Comparison of ENCODE assay signal across 9 mouse cellular contexts in genomic region chr17:23187680-23188079, GRCm38 (mm10). TPM values are rescaled to one million over a fixed set of nuclear protein-coding genes. Genes with fewer than 3 reads are reported as not detected.
A peak's percentile ranks its signal among the peaks of the same experiment; 100 is the strongest.
DNase-seq lines count a peak whose midpoint lies in the region; ATAC-seq and TF ChIP-seq lines count a peak whose summit lies in the region.
"Had no signal": no experiment of that assay in that cellular context is flagged by ENCODE, and none has a peak within 500 bp of the region (broad histone marks: within the 10 kb centered on the region; RNA-seq: fewer than 3 reads in every experiment).

No protein-coding gene starts in this region.

- H3K9me3 ChIP-seq in intestine, embryonic 15.5 days = no peaks in the 10 kb centered on the region
- H3K9me3 ChIP-seq in lung, embryonic 14.5 days (ENCODE audit: low read depth, low read length) = no peaks in the 10 kb centered on the region
- no peaks in the 10 kb centered on the region for H3K9me3 ChIP-seq in midbrain, embryonic 13.5 days
- H3K9me3 ChIP-seq: heart, embryonic 13.5 days had no signal

- H3K4me2 ChIP-seq in intestine, embryonic 15.5 days (replicated peaks) = no peak overlapping the region
- H3K4me2 ChIP-seq in lung, embryonic 14.5 days = no peak overlapping the region
- H3K4me2 ChIP-seq in midbrain, embryonic 13.5 days (replicated peaks) = no peak overlapping the region
- H3K4me2 ChIP-seq: heart, embryonic 13.5 days had no signal

- ATAC-seq in intestine, embryonic 15.5 days = peak; percentile 58
- peak; percentile 44 for ATAC-seq in lung, embryonic 14.5 days (ENCODE audit: insufficient read depth)
- ATAC-seq in midbrain, embryonic 13.5 days = no peak

- no peak overlapping the region for H3K4me3 ChIP-seq in intestine, embryonic 15.5 days (replicated peaks)
- H3K4me3 ChIP-seq in lung, embryonic 14.5 days (ENCODE audit: low read depth, low read length) = no peak overlapping the region
- H3K4me3 ChIP-seq in midbrain, embryonic 13.5 days (replicated peaks) = no peak overlapping the region
- H3K4me3 ChIP-seq: heart, embryonic 13.5 days had no signal

- H3K27ac ChIP-seq in intestine, embryonic 15.5 days = no peak overlapping the region
- no peak overlapping the region for H3K27ac ChIP-seq in lung, embryonic 14.5 days (ENCODE audit: low read depth)
- no peak overlapping the region for H3K27ac ChIP-seq in midbrain, embryonic 13.5 days
- H3K27ac ChIP-seq: heart, embryonic 13.5 days had no signal

- no peak for TF ChIP-seq CTCF in lung, embryonic 14.5 days (IDR thresholded peaks at IDR 0.05; ENCODE audit: low read depth)

- WGBS in intestine, embryonic 15.5 days = 33% methylated on average over 2 of the region's 2 CpGs
- 18% methylated on average over 2 of the region's 2 CpGs for WGBS in lung, embryonic 14.5 days
- WGBS in midbrain, embryonic 13.5 days = 82% methylated on average over 2 of the region's 2 CpGs

- no peak overlapping the region for H3K9ac ChIP-seq in intestine, embryonic 15.5 days
- H3K9ac ChIP-seq in lung, embryonic 14.5 days = no peak overlapping the region
- no peak overlapping the region for H3K9ac ChIP-seq in midbrain, embryonic 13.5 days (replicated peaks)
- H3K9ac ChIP-seq: heart, embryonic 13.5 days had no signal

- intact Hi-C loops in left cerebral cortex, postnatal 25 days (cut with DNase I) = loop anchor here (5.0 kb wide), 1 partner anchor 320 kb away; the partner anchor contains the start of gene Zfp945

- no peaks in the 10 kb centered on the region; the same call in 1 of the 2 replicates for H3K36me3 ChIP-seq in intestine, embryonic 15.5 days
- H3K36me3 ChIP-seq in lung, embryonic 14.5 days (ENCODE audit: insufficient read depth) = peaks cover 22% of the 10 kb centered on the region
- H3K36me3 ChIP-seq in midbrain, embryonic 13.5 days = peaks cover 41% of the 10 kb centered on the region

- peak; percentile 2 for DNase-seq in gastrocnemius, adult 18-20 months (ENCODE audit: low spot score)
- DNase-seq in gastrocnemius, postnatal 25 days = no peak
- peak; percentile 46 for DNase-seq in 416B (ENCODE audit: low read depth)
- peak; percentile 71 for DNase-seq in lung, embryonic 14.5 days
- no peak for DNase-seq in left cerebral cortex, postnatal 25 days (ENCODE audit: low spot score in 2 of 2)
- no peak for DNase-seq in layer of hippocampus, adult 11-12 months (ENCODE audit: low spot score)

- no peaks in the 10 kb centered on the region for H3K27me3 ChIP-seq in intestine, embryonic 15.5 days (replicated peaks)
- H3K27me3 ChIP-seq in lung, embryonic 14.5 days (ENCODE audit: insufficient read depth, low read length) = no peaks in the 10 kb centered on the region
- H3K27me3 ChIP-seq in midbrain, embryonic 13.5 days = no peaks in the 10 kb centered on the region
- H3K27me3 ChIP-seq: heart, embryonic 13.5 days had no signal

- H3K4me1 ChIP-seq in intestine, embryonic 15.5 days (replicated peaks) = no peaks in the 10 kb centered on the region
- no peaks in the 10 kb centered on the region for H3K4me1 ChIP-seq in lung, embryonic 14.5 days (ENCODE audit: insufficient read depth)
- peaks cover 15% of the 10 kb centered on the region for H3K4me1 ChIP-seq in midbrain, embryonic 13.5 days (replicated peaks)

RNA-seq across cellular contexts. Expression of gene Zfp40, which starts 5.4 kb away (rescaled TPM):
- 1 to 10 TPM; 1.2 to 1.5 TPM for total RNA-seq in gastrocnemius, adult 18-20 months (2021)
- 1 to 10 TPM; 2.3 to 2.8 TPM for total RNA-seq in gastrocnemius, postnatal 25 days (2021)
- polyA plus RNA-seq in intestine, embryonic 15.5 days (2015; fragmentation: Nextera tagmentation; extraction: Ambion mirVana) = 7.2 and 8.3 TPM in 2 replicates
- polyA plus RNA-seq in lung, embryonic 14.5 days (2014; fragmentation: Nextera tagmentation; extraction: Ambion mirVana) = 14.9 and 16.6 TPM in 2 replicates
- 10 to 100 TPM; 21.2 to 27.5 TPM for total RNA-seq in left cerebral cortex, postnatal 25 days (2021)
- polyA plus RNA-seq in midbrain, embryonic 13.5 days (2015; fragmentation: Nextera tagmentation; extraction: Ambion mirVana) = 25.3 and 26.6 TPM in 2 replicates

Comparison
In these comparisons a context has a peak if more than half of its experiments do, and no peak if none do; other contexts are left out.
1. DNase-seq: peak in gastrocnemius, adult 18-20 months (single experiment), 416B (single experiment) and lung, embryonic 14.5 days (single experiment); none in gastrocnemius, postnatal 25 days (single experiment), left cerebral cortex, postnatal 25 days (0 of 2) and layer of hippocampus, adult 11-12 months (single experiment).
2. RNA of gene Zfp40, which starts 5.4 kb away (total RNA-seq): 21.2 to 27.5 TPM in left cerebral cortex, postnatal 25 days; 2.3 to 2.8 TPM in gastrocnemius, postnatal 25 days and 1.2 to 1.5 TPM in gastrocnemius, adult 18-20 months; every median in the first group is over 4 times any median in the second.